ENCODE assay signal across 8 mouse cellular contexts in the genomic region with DNA sequence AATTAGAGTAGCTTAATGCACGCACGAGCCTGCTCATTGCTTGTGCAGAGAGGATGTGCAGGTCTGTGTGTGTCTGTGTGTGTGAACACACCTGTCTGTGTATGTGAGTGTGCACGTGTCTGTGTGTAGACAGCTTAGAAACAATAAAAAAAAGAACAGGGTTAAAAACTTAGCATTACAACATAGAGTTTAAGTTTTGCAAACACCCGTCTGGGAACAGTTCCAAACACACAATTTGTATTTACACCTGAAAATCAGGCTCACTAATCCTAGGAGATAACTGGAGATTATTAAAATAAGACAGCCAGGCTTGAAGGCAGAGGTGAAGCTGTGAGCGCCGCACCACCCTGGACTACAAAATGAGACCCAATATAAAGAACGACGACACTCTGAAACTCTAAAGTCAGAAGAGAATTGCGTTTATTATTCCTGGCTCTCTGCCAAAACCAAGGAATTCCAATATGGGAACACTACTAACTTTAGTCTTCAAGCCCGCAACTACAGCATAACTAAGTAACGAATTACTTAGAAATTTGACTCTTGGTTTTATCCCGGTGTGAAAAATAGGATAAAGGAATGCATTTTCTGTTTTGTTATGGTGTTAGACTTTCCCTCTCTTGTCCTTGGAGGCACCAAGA. TPM values are rescaled to one million over a fixed set of nuclear protein-coding genes. Genes with fewer than 3 reads are reported as not detected.
DNase-seq lines count a peak whose midpoint lies in the region; ATAC-seq and TF ChIP-seq lines count a peak whose summit lies in the region.

No protein-coding gene starts in this region.

- peaks cover 24% of the 10 kb centered on the region for H3K36me3 ChIP-seq in E14TG2a.4 (ENCODE audit: insufficient read depth, low read length)
- H3K36me3 ChIP-seq in forebrain, embryonic 16.5 days (ENCODE audit: control insufficient read depth, insufficient read depth) = no peaks in the 10 kb centered on the region
- H3K36me3 ChIP-seq in liver, embryonic 12.5 days = peaks cover 35% of the 10 kb centered on the region

- peak overlapping the region; percentile 91 for H3K4me2 ChIP-seq in forebrain, embryonic 16.5 days (ENCODE audit: low read length)
- H3K4me2 ChIP-seq in liver, embryonic 12.5 days = peak overlapping the region; percentile 90

- H3K27me3 ChIP-seq in E14TG2a.4 (ENCODE audit: insufficient read depth, low read length) = no peaks in the 10 kb centered on the region
- no peaks in the 10 kb centered on the region for H3K27me3 ChIP-seq in forebrain, embryonic 16.5 days (replicated peaks; ENCODE audit: control insufficient read depth, insufficient read depth, low read length)
- H3K27me3 ChIP-seq in liver, embryonic 12.5 days (replicated peaks) = no peaks in the 10 kb centered on the region

- no peak overlapping the region for H3K9ac ChIP-seq in forebrain, embryonic 16.5 days (replicated peaks; ENCODE audit: low read depth, low read length)
- peak overlapping the region; percentile 87 for H3K9ac ChIP-seq in liver, embryonic 12.5 days

- no peaks in the 10 kb centered on the region for H3K9me3 ChIP-seq in E14TG2a.4 (ENCODE audit: low read length)
- no peaks in the 10 kb centered on the region for H3K9me3 ChIP-seq in forebrain, embryonic 16.5 days (ENCODE audit: control insufficient read depth, low read length)
- no peaks in the 10 kb centered on the region for H3K9me3 ChIP-seq in liver, embryonic 12.5 days (replicated peaks)

- DNase-seq in embryo, embryonic 11 days = peak; percentile 58
- DNase-seq in embryo, embryonic 10 days (ENCODE audit: low spot score) = no peak
- DNase-seq in urinary bladder, postnatal 14 days (ENCODE audit: low spot score) = no peak
- no peak for DNase-seq in ovary, postnatal 10 days (ENCODE audit: low spot score)
- no peak for DNase-seq in frontal cortex, adult 2 months (ENCODE audit: extremely low spot score in 1 of 2, low spot score in 1 of 2)

- TF ChIP-seq CTCF in E14TG2a.4 (conservative IDR thresholded peaks at IDR 0.05; ENCODE audit: low read length) = no peak

- ATAC-seq in forebrain, embryonic 16.5 days = no peak
- no peak for ATAC-seq in liver, embryonic 12.5 days

- 14% methylated on average over 12 of the region's 12 CpGs for WGBS in forebrain, embryonic 16.5 days
- WGBS in liver, embryonic 12.5 days (ENCODE audit: insufficient replicate concordance) = 68% methylated on average over 12 of the region's 12 CpGs

- peak overlapping the region; percentile 94 for H3K4me3 ChIP-seq in E14TG2a.4 (replicated peaks; ENCODE audit: low read length)
- H3K4me3 ChIP-seq in forebrain, embryonic 16.5 days (replicated peaks; ENCODE audit: low read length) = peak overlapping the region; percentile 2; the same call in 1 of the 2 replicates
- peak overlapping the region; percentile 86 for H3K4me3 ChIP-seq in liver, embryonic 12.5 days

- H3K4me1 ChIP-seq in E14TG2a.4 (replicated peaks; ENCODE audit: low read depth, low read length) = peaks cover 64% of the 10 kb centered on the region
- peaks cover 18% of the 10 kb centered on the region for H3K4me1 ChIP-seq in forebrain, embryonic 16.5 days (replicated peaks; ENCODE audit: control insufficient read depth, insufficient read depth, low read length)
- peaks cover 43% of the 10 kb centered on the region for H3K4me1 ChIP-seq in liver, embryonic 12.5 days

- H3K27ac ChIP-seq in forebrain, embryonic 16.5 days (ENCODE audit: low read length) = no peak overlapping the region
- 0 out of 2 replicates have a peak overlapping the region, but pooled peaks have one; percentile 81 for H3K27ac ChIP-seq in liver, embryonic 12.5 days

RNA-seq across cellular contexts. Expression of a gene that starts 1.3 kb away (rescaled TPM):
- polyA plus RNA-seq in forebrain, embryonic 16.5 days (2015; fragmentation: Nextera tagmentation; extraction: Ambion mirVana) = 37.6 and 41.8 TPM in 2 replicates
- 51.7 and 53.4 TPM in 2 replicates for polyA plus RNA-seq in liver, embryonic 12.5 days (2016; fragmentation: Nextera tagmentation; extraction: Ambion mirVana)
- 81.7 and 90.0 TPM in 2 replicates for polyA plus RNA-seq in frontal cortex, adult 2 months (2012; rRNA removed)

RNA-seq across cellular contexts. Expression of a gene that starts 30.1 kb away (rescaled TPM):
- polyA plus RNA-seq in forebrain, embryonic 16.5 days (2015; fragmentation: Nextera tagmentation; extraction: Ambion mirVana) = 8.3 and 9.1 TPM in 2 replicates
- polyA plus RNA-seq in liver, embryonic 12.5 days (2016; fragmentation: Nextera tagmentation; extraction: Ambion mirVana) = 0.20 and 0.36 TPM in 2 replicates
- polyA plus RNA-seq in frontal cortex, adult 2 months (2012; rRNA removed) = 6.6 and 8.3 TPM in 2 replicates

RNA-seq across cellular contexts. Expression of a gene that starts 30.3 kb away (rescaled TPM):
- polyA plus RNA-seq in forebrain, embryonic 16.5 days (2015; fragmentation: Nextera tagmentation; extraction: Ambion mirVana) = 49.3 and 50.6 TPM in 2 replicates
- polyA plus RNA-seq in liver, embryonic 12.5 days (2016; fragmentation: Nextera tagmentation; extraction: Ambion mirVana) = 60.8 and 62.2 TPM in 2 replicates
- polyA plus RNA-seq in frontal cortex, adult 2 months (2012; rRNA removed) = 66.9 and 73.9 TPM in 2 replicates

RNA-seq across cellular contexts. Expression of a gene that starts 37.2 kb away (rescaled TPM):
- 0.14 and 0.24 TPM in 2 replicates for polyA plus RNA-seq in forebrain, embryonic 16.5 days (2015; fragmentation: Nextera tagmentation; extraction: Ambion mirVana)
- polyA plus RNA-seq in liver, embryonic 12.5 days (2016; fragmentation: Nextera tagmentation; extraction: Ambion mirVana) = 0.10 and 0.11 TPM in 2 replicates
- 0.04 and 0.06 TPM in 2 replicates for polyA plus RNA-seq in frontal cortex, adult 2 months (2012; rRNA removed)

Comparison
In these comparisons a context has a peak if more than half of its experiments do, and no peak if none do; other contexts are left out.
1. H3K4me3 ChIP-seq: peak in every context shown above with its lines; median percentile 94 in E14TG2a.4; 86 in liver, embryonic 12.5 days; 2 in forebrain, embryonic 16.5 days.